Mouse (Mus musculus): Measurements from ENCODE around the gene Smarcb1. TPM values are rescaled to one million over a fixed set of nuclear protein-coding genes. Genes with fewer than 3 reads are reported as not detected.
"Not testable (repeated sequence)": the region's sequence is repeated elsewhere in the genome, so short reads cannot be mapped to it uniquely, and the experiment has no call there.

Gene Smarcb1
- polyA plus RNA-seq, 1 experiment from 2014 or later, result 283 TPM

DNA sequence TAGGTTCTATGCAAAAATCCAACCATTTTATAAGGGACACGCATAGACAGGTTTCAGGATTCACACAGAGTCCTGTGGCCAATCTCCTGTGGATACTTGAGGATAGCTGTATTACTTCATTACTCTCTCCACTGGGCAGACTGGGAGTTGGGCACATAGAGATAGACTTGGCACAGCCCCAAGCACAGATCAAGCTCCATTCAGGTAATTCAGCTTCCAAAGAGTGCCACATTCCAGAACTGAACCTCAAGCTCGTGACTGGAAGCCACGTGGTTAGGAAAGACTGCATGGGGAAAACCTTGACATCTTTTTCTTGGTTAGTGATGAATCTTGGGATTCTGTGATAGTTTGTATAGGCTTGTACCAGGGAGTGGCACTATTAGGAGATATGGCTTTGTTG is 42.6 kb downstream of the Smarcb1 start:
- 92% methylated on average over 3 of the region's 3 CpGs for WGBS
- no peak for DNase-seq (ENCODE audit: extremely low spot score, low spot score)
- H3K36me3 ChIP-seq (replicated peaks), result no peaks in the 10 kb centered on the region

DNA sequence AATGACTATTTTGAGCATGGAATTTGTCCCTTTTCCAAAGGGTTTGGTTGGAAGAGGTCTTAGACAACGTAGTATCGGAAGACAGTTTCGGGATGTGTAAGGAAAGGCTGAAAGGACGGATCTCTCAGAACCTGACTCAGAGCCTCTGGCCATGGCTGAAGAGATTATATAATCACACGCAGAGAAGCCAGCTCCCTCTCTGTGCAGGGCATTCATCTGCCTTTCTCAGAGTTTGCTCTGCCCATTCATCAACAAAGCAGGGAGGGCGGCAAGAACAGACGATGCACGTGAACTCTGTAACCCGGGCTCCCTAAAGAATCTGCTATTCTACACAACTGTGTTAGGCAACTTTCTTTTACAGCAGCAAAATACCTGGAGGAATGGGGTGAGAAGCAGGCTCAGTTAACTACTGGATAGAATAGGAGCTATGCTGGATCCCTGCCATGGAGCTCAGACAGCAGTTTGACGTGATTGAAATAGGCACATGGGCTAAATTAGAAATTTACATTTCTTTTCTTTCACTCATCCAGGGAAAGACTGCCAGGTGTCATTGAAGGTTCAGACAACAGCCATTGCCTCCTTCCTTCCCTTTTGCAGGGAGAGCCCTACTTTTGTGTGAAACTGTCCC is 47.8 kb downstream of the Smarcb1 start:
- Histone ChIP-seq H3K27me3 (ENCODE audit: poor library complexity, severe bottlenecking) (no peaks in the 10 kb centered on the region), H3K27ac (peak overlapping the region; percentile 90), H3K36me3 (replicated peaks) (no peaks in the 10 kb centered on the region), H3K4me3 (peak overlapping the region; percentile 52), H3K9me3 (no peaks in the 10 kb centered on the region), H3K4me1 (peaks cover 26% of the 10 kb centered on the region)
- WGBS, result 15% methylated on average over 10 of the region's 10 CpGs
- DNase-seq (ENCODE audit: extremely low spot score, low spot score), result peak; percentile 50

More for the DNA sequence above, 42.6 kb downstream of the Smarcb1 start:
- Histone ChIP-seq H3K4me3 (no peak overlapping the region), H3K27ac (no peak overlapping the region), H3K4me1 (peaks cover 35% of the 10 kb centered on the region), H3K9me3 (no peaks in the 10 kb centered on the region), H3K27me3 (ENCODE audit: poor library complexity, severe bottlenecking) (no peaks in the 10 kb centered on the region; the same call in none of the 2 replicates)

DNA sequence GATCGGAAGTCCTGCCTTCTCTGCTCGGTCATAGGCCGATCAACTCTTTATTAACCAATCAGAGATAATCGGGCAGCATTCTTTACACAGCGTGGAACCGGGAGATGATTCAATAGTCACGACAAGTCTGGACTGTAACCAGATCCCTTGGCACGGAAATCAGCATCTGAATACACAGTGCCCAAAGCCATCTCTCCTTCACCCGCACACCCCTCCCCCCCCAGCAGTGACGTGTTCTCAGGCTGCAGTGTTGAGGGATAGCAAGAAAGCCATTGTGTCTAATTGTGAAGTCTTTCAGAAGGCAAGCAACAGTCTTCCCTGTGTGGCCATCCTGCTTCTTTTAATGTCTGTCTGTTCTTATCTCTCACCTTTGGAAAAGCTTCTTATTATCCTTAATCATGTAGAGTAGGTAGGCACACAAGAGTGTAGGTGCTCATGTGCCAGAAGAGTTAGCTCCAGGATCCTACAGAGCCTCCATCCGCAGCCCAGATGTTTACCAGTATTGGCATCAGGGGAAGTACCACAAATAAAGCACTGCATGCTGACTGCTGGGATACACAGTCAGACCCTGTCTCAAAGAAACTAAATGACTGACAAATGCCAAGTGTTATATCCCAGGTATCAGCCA is 48.4 kb downstream of the Smarcb1 start:
- no peaks in the 10 kb centered on the region for H3K36me3 ChIP-seq (replicated peaks)
- no peaks in the 10 kb centered on the region for H3K27me3 ChIP-seq (ENCODE audit: poor library complexity, severe bottlenecking)
- WGBS, result 2% methylated on average over 11 of the region's 11 CpGs
- peak; percentile 90 for DNase-seq (ENCODE audit: extremely low spot score, low spot score)
- no peaks in the 10 kb centered on the region for H3K9me3 ChIP-seq
- H3K4me1 ChIP-seq, result peaks cover 26% of the 10 kb centered on the region
- H3K4me3 ChIP-seq, result peak overlapping the region; percentile 52
- H3K27ac ChIP-seq, result peak overlapping the region; percentile 90

DNA sequence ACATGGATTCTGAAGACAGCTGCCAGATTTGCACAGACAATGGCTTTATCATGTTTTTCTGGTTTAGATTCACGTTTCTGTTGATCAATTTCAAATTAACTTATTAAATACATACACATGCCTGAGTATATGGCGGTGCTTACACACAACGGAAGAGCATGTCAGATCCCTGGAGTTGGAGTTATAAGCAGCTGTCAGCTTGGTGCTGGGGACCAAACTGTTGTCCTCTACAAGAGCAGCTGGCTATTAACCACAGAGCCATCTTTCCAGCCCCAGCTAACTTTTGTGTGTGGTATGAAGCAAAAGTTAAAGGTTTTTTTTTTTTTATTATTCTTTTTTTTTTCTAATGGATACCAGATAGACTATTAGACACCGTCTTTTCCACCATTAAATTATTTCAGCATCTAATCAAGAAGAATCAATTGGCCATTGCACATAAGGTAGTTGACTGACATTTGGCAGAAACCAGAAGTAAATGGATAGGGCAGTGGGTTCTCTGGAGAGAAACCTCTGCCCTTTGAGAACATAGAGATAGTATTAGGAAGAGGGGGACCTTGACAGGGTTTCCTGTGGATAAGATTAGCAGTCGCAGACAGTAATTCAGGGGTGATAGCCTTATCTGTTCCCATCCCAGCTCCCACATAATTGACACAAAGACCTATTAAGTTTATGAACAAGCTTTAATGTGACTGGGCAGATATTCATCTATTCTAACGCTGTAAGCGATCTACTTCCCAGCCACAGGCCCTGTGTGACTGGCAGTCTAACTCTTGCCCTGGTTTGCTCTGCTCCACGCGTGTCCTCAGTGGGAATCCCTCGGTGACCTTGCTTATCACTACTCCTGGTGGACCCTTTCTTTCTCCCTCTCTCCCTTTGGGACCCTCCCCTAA is 49.1 kb downstream of the Smarcb1 start:
- Histone ChIP-seq H3K9me3 (no peaks in the 10 kb centered on the region), H3K4me3 (peak overlapping the region; percentile 52), H3K36me3 (replicated peaks) (no peaks in the 10 kb centered on the region), H3K4me1 (peaks cover 26% of the 10 kb centered on the region), H3K27ac (peak overlapping the region; percentile 90), H3K27me3 (ENCODE audit: poor library complexity, severe bottlenecking) (no peaks in the 10 kb centered on the region)
- WGBS, result 37% methylated on average over 10 of the region's 10 CpGs
- DNase-seq (ENCODE audit: extremely low spot score, low spot score), result no peak

DNA sequence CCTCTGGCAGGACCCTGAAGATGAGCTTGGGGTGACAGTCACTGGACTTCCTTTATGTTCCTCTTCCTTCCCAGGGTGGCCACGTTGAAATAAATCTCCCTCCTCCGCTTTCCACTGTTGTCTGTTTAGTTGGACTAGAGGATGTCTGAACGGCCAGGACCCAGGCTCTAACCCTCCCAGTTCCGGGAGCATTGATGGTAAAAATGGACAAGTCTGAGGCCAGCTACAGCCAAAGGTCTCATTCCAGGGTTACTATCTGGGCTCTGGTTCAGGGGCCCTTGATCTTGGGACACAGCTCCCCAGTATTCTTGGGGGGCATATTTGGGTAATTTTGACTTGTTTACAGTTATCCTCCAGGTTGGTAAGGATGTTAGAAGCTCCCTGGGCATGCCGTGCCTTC is 59.8 kb downstream of the Smarcb1 start:
- peaks cover 40% of the 10 kb centered on the region for H3K4me1 ChIP-seq
- 73% methylated on average over 5 of the region's 5 CpGs for WGBS

DNA sequence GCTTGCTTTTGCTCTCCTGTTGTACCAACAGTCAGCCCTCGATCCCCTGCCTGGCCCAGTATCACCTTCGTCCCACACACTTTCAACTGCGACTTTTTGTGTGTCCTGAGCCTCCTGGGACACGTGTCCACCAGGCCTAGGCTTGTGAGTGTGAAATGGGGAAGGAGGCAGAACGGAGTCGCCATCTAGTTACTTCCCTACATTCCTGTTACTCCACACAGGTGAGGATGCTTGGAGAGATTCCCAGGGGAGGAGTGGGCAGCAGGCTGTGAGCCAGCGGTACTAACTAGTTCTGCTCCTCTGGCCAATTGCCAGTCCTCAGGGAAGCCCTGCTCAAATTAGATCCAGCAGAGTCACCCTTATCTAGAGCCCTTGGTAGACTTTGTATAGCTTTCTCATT is 60.7 kb downstream of the Smarcb1 start:
- WGBS, result 28% methylated on average over 7 of the region's 7 CpGs
- no peak for DNase-seq (ENCODE audit: extremely low spot score, low spot score)

More for the DNA sequence above, 59.8 kb downstream of the Smarcb1 start:
- peaks cover 26% of the 10 kb centered on the region for H3K36me3 ChIP-seq (replicated peaks)
- no peak for DNase-seq (ENCODE audit: extremely low spot score, low spot score)
- H3K27me3 ChIP-seq (ENCODE audit: poor library complexity, severe bottlenecking), result no peaks in the 10 kb centered on the region
- peaks cover 9% of the 10 kb centered on the region for H3K9me3 ChIP-seq
- H3K4me3 ChIP-seq, result no peak overlapping the region
- H3K27ac ChIP-seq, result peak overlapping the region; percentile 100

DNA sequence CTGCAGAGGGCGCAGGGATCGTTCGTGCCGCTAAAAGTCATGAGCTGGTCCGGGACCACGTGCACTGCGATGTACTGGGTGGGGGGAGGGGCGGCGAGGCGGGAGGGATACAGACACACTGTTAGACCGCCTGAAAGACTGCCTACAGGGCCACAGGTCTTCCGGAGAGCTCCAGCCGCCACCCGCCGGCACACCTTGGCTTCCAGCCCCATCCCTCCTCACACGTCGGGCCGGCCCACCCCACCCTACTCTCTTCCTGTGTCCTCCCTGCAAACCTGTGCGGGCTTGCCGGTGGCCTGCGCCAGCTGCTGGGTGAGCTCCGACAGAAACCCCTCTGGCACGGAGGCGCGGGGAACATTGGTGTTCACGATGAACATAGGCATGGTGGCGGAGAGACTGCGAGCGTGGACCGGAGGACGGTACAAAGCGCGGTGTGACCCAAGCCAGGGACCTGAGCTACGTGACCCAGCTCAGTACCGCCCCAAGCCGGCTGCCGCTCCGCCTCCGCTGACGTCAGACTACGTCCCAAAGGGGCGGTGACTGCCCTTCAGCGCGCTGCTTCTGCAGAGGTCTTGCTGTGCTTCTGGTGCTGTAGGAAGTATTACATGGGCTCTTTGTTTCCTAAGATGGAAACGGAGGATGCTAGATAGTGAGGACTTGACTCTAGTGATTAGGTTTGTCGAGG is 61.5 kb downstream of the Smarcb1 start, which contains the start of gene Mif:
Gene Mif, minus strand, starts transcription at position 455 of the 685 bp plus-strand sequence.
- Histone ChIP-seq H3K27ac (peak within 1 kb of the TSS; percentile 100), H3K4me1 (peaks cover 40% of the 10 kb centered on the region), H3K4me3 (peak within 1 kb of the TSS; percentile 88), H3K36me3 (replicated peaks) (peaks cover 39% of the 10 kb centered on the region)
- H3K9me3 ChIP-seq; H3K27me3 ChIP-seq (ENCODE audit: poor library complexity, severe bottlenecking): not testable (repeated sequence)
- peak; percentile 93 for DNase-seq (ENCODE audit: extremely low spot score, low spot score)
- WGBS, result 0% methylated on average over 46 of the region's 46 CpGs

More for the DNA sequence above, 60.7 kb downstream of the Smarcb1 start:
- Histone ChIP-seq H3K27me3 (ENCODE audit: poor library complexity, severe bottlenecking) (no peaks in the 10 kb centered on the region), H3K4me1 (peaks cover 40% of the 10 kb centered on the region), H3K4me3 (peak overlapping the region; percentile 88), H3K36me3 (replicated peaks) (peaks cover 35% of the 10 kb centered on the region), H3K27ac (peak overlapping the region; percentile 100), H3K9me3 (peaks cover 9% of the 10 kb centered on the region)

DNA sequence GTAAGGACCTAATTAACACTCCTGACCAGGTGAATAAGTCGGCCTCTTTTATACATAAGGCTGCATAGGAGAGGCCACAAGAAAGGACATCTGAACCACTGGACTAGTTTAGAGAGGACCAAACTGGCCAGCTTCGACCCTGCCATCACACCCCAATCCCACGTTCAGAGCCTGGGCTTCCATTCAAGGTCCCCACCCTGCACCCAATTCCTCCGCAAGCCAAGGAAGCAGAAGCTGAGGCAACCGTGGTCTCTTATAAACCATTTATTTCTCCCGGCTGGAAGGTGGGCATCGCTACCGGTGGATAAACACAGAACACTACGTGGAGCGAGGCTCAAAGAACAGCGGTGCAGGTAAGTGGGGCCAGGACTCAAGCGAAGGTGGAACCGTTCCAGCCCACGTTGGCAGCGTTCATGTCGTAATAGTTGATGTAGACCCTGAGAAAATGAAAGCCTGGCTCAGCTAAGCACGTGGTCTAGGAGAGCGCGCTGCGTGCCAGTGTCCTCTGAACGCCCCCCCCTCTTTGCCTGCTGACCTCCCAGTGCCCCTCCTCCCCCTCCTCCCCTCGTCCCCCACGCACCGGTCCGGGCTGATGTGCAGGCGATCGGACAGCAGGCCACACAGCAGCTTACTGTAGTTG is 62.2 kb downstream of the Smarcb1 start:
- WGBS, result 2% methylated on average over 26 of the region's 27 CpGs
- Histone ChIP-seq H3K4me3 (peak overlapping the region; percentile 88), H3K9me3 (peaks cover 9% of the 10 kb centered on the region), H3K27me3 (ENCODE audit: poor library complexity, severe bottlenecking) (no peaks in the 10 kb centered on the region), H3K4me1 (peaks cover 40% of the 10 kb centered on the region), H3K36me3 (replicated peaks) (peaks cover 39% of the 10 kb centered on the region), H3K27ac (peak overlapping the region; percentile 100)
- DNase-seq (ENCODE audit: extremely low spot score, low spot score), result peak; percentile 78

DNA sequence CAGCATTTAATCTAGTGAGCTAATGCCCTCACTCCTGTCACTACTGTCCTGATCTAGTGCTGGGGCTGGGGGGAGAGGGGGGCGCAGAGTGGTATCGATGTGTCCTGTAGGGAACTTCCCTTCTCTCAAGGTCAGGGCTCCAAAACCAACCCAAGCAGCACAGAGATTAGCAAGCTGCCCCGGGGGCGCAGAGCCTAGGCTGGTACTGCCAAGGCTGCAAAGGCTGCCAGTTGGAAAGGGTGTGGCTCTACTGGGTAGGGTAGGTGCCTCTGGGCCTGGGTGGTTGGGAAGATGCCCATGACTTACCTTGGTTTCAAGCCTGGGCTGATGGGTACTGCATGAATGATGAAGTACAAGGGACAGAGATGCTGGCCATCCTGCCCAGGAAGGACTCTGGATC is 63.8 kb downstream of the Smarcb1 start:
- Histone ChIP-seq H3K27ac (peak overlapping the region; percentile 25; the same call in 1 of the 2 replicates), H3K27me3 (ENCODE audit: poor library complexity, severe bottlenecking) (no peaks in the 10 kb centered on the region), H3K9me3 (peaks cover 7% of the 10 kb centered on the region), H3K36me3 (replicated peaks) (peaks cover 39% of the 10 kb centered on the region), H3K4me3 (peak overlapping the region; percentile 88), H3K4me1 (peaks cover 40% of the 10 kb centered on the region)
- no peak for DNase-seq (ENCODE audit: extremely low spot score, low spot score)
- WGBS, result 98% methylated on average over 4 of the region's 4 CpGs

DNA sequence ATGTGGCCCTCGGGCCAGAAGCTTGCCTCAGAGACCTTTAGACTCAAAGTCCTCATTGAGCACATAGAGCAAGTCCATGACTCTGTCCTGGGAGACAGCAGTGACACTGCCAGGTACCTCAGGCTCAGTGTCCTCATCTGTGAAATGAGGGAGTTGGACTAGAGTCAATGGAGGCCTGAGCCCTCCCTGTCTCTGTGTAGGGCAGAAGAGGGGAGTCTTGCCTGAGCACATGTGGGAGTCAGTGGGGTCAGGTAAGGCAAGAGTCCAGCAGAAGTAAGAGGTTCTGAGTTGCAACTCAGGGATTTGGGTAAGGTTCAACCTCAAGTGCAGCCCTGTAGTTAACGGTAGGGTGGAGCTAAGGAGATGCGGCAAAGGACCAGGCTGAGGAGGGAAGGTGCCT is 64.4 kb downstream of the Smarcb1 start:
- DNase-seq (ENCODE audit: extremely low spot score, low spot score), result no peak

DNA sequence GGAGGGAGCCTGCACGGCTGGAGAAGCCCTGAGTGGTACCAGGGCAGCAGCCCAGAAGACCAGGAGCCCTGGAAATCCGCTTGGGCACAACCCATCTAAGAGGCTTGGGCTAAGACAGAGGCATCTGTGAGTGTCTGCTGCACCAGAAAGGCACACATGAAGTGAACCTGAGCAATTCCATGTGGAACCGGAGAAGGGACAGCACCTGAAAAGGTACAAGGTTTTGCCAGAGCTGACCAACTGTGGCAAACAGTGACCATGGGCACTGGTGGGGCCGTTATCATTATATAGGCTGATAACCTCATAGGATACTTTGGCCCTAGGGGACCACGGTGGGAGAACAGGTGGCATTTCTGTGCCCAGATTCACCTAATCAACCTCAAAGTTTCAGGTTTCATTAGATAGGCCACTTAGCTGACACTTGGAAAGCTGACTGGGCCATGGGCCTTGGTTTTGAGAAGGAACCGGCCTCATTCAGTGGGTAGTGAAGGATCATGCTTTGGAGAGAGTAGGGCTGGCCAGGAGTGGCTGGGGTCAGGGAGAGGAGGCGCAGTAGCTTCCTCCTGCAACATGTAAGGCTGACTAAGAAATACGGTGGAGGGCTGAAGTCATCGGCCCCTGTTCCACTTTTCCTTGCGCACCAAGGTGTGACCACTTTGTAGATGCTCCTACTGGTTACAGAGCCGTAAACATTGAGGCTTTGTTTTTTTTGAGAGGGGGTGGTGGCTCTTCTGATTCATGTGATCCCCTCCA is 65.1 kb downstream of the Smarcb1 start:
- Histone ChIP-seq H3K9me3 (0 out of 2 replicates have a peak, but pooled peaks cover 3% of the 10 kb centered on the region), H3K36me3 (replicated peaks) (peaks cover 39% of the 10 kb centered on the region), H3K27ac (no peak overlapping the region), H3K4me1 (peaks cover 43% of the 10 kb centered on the region), H3K27me3 (ENCODE audit: poor library complexity, severe bottlenecking) (no peaks in the 10 kb centered on the region), H3K4me3 (no peak overlapping the region)
- no peak for DNase-seq (ENCODE audit: extremely low spot score, low spot score)
- WGBS, result 84% methylated on average over 11 of the region's 11 CpGs

More for the DNA sequence above, 64.4 kb downstream of the Smarcb1 start:
- Histone ChIP-seq H3K36me3 (replicated peaks) (peaks cover 39% of the 10 kb centered on the region), H3K27ac (no peak overlapping the region), H3K27me3 (ENCODE audit: poor library complexity, severe bottlenecking) (no peaks in the 10 kb centered on the region), H3K4me1 (peaks cover 41% of the 10 kb centered on the region), H3K9me3 (peaks cover 3% of the 10 kb centered on the region; the same call in 1 of the 2 replicates), H3K4me3 (no peak overlapping the region)
- 81% methylated on average over 3 of the region's 3 CpGs for WGBS
